Mouse (Mus musculus): ENCODE data around the gene Nsun2. TPM values are rescaled to one million over a fixed set of nuclear protein-coding genes. Genes with fewer than 3 reads are reported as not detected.

Gene Nsun2
- polyA plus RNA-seq, 1 experiment from 2014 or later = 98.7 TPM

- Histone ChIP-seq H3K36me3 (peaks cover 74% of the 10 kb centered on the region), H3K27ac (no peak overlapping the region), H3K9me3 (no peaks in the 10 kb centered on the region), H3K4me3 (no peak overlapping the region), H3K27me3 (ENCODE audit: insufficient read depth, poor library complexity, severe bottlenecking) (no peaks in the 10 kb centered on the region), H3K4me1 (replicated peaks) (no peaks in the 10 kb centered on the region)
- 91% methylated on average over 5 of the region's 5 CpGs for WGBS
- DNase-seq (ENCODE audit: low spot score) = no peak
Observed at GRCm38 (mm10) chr13:69639251-69639650, 105.7 kb downstream of the Nsun2 start.

- Histone ChIP-seq H3K4me1 (replicated peaks) (no peaks in the 10 kb centered on the region), H3K27ac (no peak overlapping the region), H3K4me3 (no peak overlapping the region), H3K36me3 (peaks cover 65% of the 10 kb centered on the region), H3K27me3 (ENCODE audit: insufficient read depth, poor library complexity, severe bottlenecking) (no peaks in the 10 kb centered on the region), H3K9me3 (no peaks in the 10 kb centered on the region)
- no peak for DNase-seq (ENCODE audit: low spot score)
- WGBS = 95% methylated on average over 4 of the region's 4 CpGs
Observed at GRCm38 (mm10) chr13:69640126-69640525, 106.6 kb downstream of the Nsun2 start.

DNA sequence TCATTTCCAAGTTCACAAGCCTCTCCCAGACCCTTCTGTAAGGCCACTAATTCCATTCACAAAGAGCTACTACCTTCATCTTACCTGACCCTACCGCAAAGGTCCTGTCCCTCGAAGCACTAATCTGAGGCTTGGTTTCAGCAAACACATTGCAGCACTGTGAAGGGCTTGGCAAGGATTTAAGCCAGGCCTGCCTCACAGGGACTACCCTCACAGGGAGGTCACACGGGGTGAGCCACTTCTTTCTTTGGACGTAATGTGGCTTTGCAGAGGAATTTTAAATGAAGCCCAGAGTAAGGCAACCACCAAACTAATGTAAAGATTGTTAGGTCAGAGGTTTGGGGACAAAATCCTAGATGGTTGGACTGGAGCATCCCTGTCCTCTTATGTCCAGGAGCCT is 107.0 kb downstream of the Nsun2 start:
- WGBS = 89% methylated on average over 4 of the region's 4 CpGs
- peaks cover 61% of the 10 kb centered on the region for H3K36me3 ChIP-seq
- H3K27ac ChIP-seq = no peak overlapping the region
- DNase-seq (ENCODE audit: low spot score) = no peak
- H3K4me1 ChIP-seq (replicated peaks) = no peaks in the 10 kb centered on the region
- no peaks in the 10 kb centered on the region for H3K27me3 ChIP-seq (ENCODE audit: insufficient read depth, poor library complexity, severe bottlenecking)
- H3K4me3 ChIP-seq = no peak overlapping the region
- H3K9me3 ChIP-seq = no peaks in the 10 kb centered on the region

GRCm38 (mm10) chr13:69641017-69641416 is 107.5 kb downstream of the Nsun2 start:
- H3K4me3 ChIP-seq = no peak overlapping the region
- H3K9me3 ChIP-seq = no peaks in the 10 kb centered on the region
- peaks cover 56% of the 10 kb centered on the region for H3K36me3 ChIP-seq
- H3K27me3 ChIP-seq (ENCODE audit: insufficient read depth, poor library complexity, severe bottlenecking) = no peaks in the 10 kb centered on the region
- H3K4me1 ChIP-seq (replicated peaks) = no peaks in the 10 kb centered on the region
- no peak overlapping the region for H3K27ac ChIP-seq
- 86% methylated on average over 3 of the region's 3 CpGs for WGBS
- no peak for DNase-seq (ENCODE audit: low spot score)

DNA sequence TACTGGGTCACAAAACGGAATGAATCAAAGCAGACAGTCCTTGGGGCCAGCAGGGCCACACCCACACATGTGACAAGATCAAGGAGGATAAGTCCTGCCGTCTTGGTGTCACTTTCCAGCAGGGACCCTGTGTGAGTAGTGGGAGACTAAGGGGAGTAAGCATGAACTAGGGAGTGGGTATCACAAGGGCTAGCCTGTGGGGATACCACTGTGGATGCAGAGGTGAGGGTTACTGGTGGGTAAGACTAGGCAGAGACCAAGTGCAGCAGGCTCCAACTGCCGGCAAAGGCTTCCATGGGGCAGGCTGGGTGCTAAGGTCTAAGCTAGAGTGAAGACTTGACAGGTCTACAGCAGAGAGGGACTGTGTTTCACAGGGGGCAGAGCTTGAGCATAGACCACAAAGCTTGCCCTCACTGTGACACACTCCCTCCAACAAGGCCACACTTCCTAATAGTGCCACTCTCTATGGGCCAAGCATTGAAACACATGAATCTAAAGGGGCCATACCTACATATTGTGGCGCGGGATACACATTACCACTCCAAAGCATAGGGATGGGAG is 109.2 kb downstream of the Nsun2 start:
- Histone ChIP-seq H3K4me3 (no peak overlapping the region), H3K27me3 (ENCODE audit: insufficient read depth, poor library complexity, severe bottlenecking) (no peaks in the 10 kb centered on the region), H3K4me1 (replicated peaks) (no peaks in the 10 kb centered on the region), H3K36me3 (peaks cover 39% of the 10 kb centered on the region), H3K9me3 (no peaks in the 10 kb centered on the region), H3K27ac (no peak overlapping the region)
- no peak for DNase-seq (ENCODE audit: low spot score)
- 80% methylated on average over 5 of the region's 5 CpGs for WGBS

DNA sequence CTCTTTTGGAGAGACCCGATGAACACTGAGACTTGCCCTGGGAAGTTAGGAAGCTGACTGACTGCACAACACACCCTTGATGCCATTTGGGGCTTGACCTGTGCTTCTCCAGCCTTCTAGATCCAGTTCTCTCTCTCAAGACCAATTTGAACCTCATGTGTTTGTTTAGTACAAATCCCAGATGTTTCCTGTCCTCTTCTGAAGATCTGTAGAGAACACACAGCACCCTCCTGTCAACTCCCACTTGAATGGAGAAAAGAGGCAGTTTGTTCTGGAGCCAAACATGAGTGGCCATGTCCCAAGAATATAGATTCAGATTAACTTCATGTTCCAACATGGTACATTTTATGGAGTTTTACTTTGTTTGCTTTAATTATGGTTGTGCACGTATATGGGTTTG is 110.4 kb downstream of the Nsun2 start:
- no peak for DNase-seq (ENCODE audit: low spot score)
- Histone ChIP-seq H3K27me3 (ENCODE audit: insufficient read depth, poor library complexity, severe bottlenecking) (no peaks in the 10 kb centered on the region), H3K27ac (no peak overlapping the region), H3K4me1 (replicated peaks) (no peaks in the 10 kb centered on the region), H3K9me3 (no peaks in the 10 kb centered on the region), H3K36me3 (peaks cover 27% of the 10 kb centered on the region), H3K4me3 (no peak overlapping the region)
- 88% methylated on average over 2 of the region's 2 CpGs for WGBS

DNA sequence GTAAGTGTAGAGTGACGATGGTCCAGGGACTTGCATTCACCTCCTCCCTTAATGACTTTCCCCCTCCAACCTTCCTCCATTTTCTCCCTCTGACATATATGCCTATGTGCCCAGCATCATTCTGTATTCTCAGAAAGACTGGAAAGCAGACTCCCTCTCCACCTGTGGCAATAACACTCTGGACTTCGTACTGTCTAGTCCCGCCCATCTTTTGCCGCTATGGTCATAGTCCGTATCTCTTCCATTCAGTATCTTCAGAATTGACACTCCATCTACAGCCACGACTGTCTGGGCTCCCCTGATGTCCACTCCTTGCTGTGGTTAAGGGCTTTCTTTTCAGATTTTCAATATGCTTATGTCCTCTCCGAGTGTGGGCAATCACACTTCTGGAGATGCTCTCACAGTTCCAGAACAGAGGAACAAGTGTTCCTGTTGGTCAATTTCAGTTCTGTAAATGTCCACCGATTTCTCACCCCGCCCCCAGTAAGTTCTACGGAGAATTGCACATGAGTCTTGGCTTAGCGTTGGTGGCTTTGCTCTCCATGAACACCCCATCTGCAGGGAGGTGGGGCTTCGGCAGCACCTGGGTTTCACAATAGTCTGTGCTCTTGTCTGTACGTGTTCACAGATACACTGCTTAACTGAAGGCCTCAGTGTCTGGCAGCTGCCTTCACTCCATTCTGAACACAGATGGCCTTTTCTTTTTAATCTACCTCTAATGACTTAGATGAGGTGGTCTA is 111.1 kb downstream of the Nsun2 start:
- Histone ChIP-seq H3K36me3 (peaks cover 20% of the 10 kb centered on the region), H3K27ac (no peak overlapping the region), H3K9me3 (no peaks in the 10 kb centered on the region), H3K4me3 (no peak overlapping the region), H3K27me3 (ENCODE audit: insufficient read depth, poor library complexity, severe bottlenecking) (no peaks in the 10 kb centered on the region), H3K4me1 (replicated peaks) (no peaks in the 10 kb centered on the region)
- WGBS = 86% methylated on average over 13 of the region's 13 CpGs
- DNase-seq (ENCODE audit: low spot score) = no peak

DNA sequence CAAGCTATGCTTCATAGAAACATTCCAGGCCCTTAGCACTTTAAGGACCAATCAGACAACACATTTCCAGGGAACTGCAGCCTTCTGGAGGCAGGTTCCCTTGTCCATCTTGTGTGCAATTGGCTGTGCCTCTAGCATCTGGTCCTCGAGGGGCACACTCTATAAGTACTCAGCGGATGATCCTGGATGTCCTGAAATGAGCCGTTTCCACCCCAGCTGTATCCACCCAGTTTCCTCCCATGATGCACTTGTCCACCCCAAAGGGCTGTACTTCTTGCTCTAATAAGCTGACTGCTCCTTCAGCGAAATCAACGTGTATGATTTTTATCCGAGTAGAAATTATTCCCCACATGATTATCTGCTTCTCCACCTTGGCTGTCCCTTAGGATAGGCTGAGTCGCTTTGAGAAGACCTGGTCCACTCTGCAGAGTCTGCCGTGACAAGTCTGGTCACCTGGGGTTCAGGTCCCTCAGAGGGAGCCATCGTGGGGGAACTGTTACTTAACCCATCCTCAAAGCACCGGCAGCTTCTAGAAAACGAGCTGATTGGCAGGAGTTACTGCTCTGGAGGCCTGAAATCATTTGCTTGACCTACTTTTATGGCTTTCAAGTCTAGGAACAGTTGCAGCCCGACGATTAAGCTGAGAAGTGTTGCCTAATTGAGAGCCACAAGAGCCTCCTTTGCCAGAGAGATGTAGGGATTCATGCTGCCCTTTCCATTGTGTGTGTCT is 112.3 kb downstream of the Nsun2 start:
- H3K4me3 ChIP-seq = no peak overlapping the region
- H3K9me3 ChIP-seq = no peaks in the 10 kb centered on the region
- no peaks in the 10 kb centered on the region for H3K27me3 ChIP-seq (ENCODE audit: insufficient read depth, poor library complexity, severe bottlenecking)
- no peak for DNase-seq (ENCODE audit: low spot score)
- no peaks in the 10 kb centered on the region for H3K4me1 ChIP-seq (replicated peaks)
- H3K36me3 ChIP-seq = peaks cover 8% of the 10 kb centered on the region; the same call in 1 of the 2 replicates
- 79% methylated on average over 13 of the region's 13 CpGs for WGBS
- H3K27ac ChIP-seq = no peak overlapping the region

- Histone ChIP-seq H3K4me1 (replicated peaks) (no peaks in the 10 kb centered on the region), H3K27ac (no peak overlapping the region), H3K27me3 (ENCODE audit: insufficient read depth, poor library complexity, severe bottlenecking) (no peaks in the 10 kb centered on the region), H3K36me3 (0 out of 2 replicates have a peak, but pooled peaks cover 4% of the 10 kb centered on the region), H3K9me3 (no peaks in the 10 kb centered on the region), H3K4me3 (no peak overlapping the region)
- DNase-seq (ENCODE audit: low spot score) = no peak
- WGBS = 85% methylated on average over 9 of the region's 9 CpGs
Observed at GRCm38 (mm10) chr13:69646481-69646880, 112.9 kb downstream of the Nsun2 start.

GRCm38 (mm10) chr13:69654508-69654907 is 121.0 kb downstream of the Nsun2 start:
- WGBS = 76% methylated on average over 3 of the region's 3 CpGs
- H3K27ac ChIP-seq = no peak overlapping the region
- H3K4me1 ChIP-seq (replicated peaks) = no peaks in the 10 kb centered on the region
- H3K9me3 ChIP-seq = no peaks in the 10 kb centered on the region
- no peaks in the 10 kb centered on the region for H3K27me3 ChIP-seq (ENCODE audit: insufficient read depth, poor library complexity, severe bottlenecking)
- no peak for DNase-seq (ENCODE audit: low spot score)
- H3K36me3 ChIP-seq = no peaks in the 10 kb centered on the region
- H3K4me3 ChIP-seq = no peak overlapping the region

DNA sequence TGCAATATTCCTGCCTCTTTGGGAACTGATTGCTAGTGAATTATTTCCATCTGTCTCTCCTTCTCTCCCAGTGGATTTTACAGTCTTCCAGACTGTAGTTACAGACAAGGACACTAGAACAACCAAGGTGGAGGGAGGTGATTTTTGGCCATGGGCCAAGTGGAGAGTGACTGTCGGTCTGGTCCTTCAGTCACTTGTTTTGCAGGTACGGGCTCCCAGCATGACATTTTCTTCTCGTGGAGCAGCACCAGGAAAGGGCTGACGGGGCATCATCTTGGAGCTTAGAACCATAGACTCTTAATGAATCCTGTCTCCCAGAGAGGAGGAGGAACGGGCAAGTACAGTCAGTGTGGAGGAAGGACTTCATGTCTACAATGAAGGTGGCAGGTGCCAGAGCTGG is 138.6 kb downstream of the Nsun2 start:
- no peaks in the 10 kb centered on the region for H3K27me3 ChIP-seq (ENCODE audit: insufficient read depth, poor library complexity, severe bottlenecking)
- DNase-seq (ENCODE audit: low spot score) = no peak
- H3K4me1 ChIP-seq (replicated peaks) = no peaks in the 10 kb centered on the region
- H3K36me3 ChIP-seq = no peaks in the 10 kb centered on the region
- WGBS = 85% methylated on average over 5 of the region's 5 CpGs
- H3K4me3 ChIP-seq = no peak overlapping the region
- H3K27ac ChIP-seq = no peak overlapping the region
- peaks cover 4% of the 10 kb centered on the region; the same call in 1 of the 2 replicates for H3K9me3 ChIP-seq

GRCm38 (mm10) chr13:69672565-69672964 is 139.0 kb downstream of the Nsun2 start:
- 91% methylated on average over 10 of the region's 10 CpGs for WGBS
- Histone ChIP-seq H3K9me3 (peaks cover 4% of the 10 kb centered on the region; the same call in 1 of the 2 replicates), H3K4me1 (replicated peaks) (no peaks in the 10 kb centered on the region), H3K27ac (no peak overlapping the region), H3K36me3 (no peaks in the 10 kb centered on the region), H3K4me3 (no peak overlapping the region), H3K27me3 (ENCODE audit: insufficient read depth, poor library complexity, severe bottlenecking) (no peaks in the 10 kb centered on the region)
- no peak for DNase-seq (ENCODE audit: low spot score)

All from hindbrain, embryonic 10.5 days (tissue).